Mouse (Mus musculus): ENCODE data around the gene Adgra1. TPM values are rescaled to one million over a fixed set of nuclear protein-coding genes. Genes with fewer than 3 reads are reported as not detected.

Gene Adgra1
- polyA plus RNA-seq, 1 experiment from 2014 or later = 1.0 TPM

GRCm38 (mm10) chr7:139910204-139910835, 76.3 kb downstream of the Adgra1 start:
- Histone ChIP-seq H3K9ac (ENCODE audit: low read depth, low read length) (no peak overlapping the region), H3K4me2 (ENCODE audit: low read depth, low read length) (no peak overlapping the region), H3K27ac (ENCODE audit: low read length) (no peak overlapping the region), H3K4me3 (ENCODE audit: low read length) (no peak overlapping the region), H3K36me3 (ENCODE audit: control insufficient read depth, insufficient read depth, low read length) (no peaks in the 10 kb centered on the region), H3K9me3 (ENCODE audit: control insufficient read depth, low read length) (no peaks in the 10 kb centered on the region), H3K4me1 (ENCODE audit: control insufficient read depth, insufficient read depth, low read length) (peaks cover 15% of the 10 kb centered on the region; the same call in 1 of the 2 replicates), H3K27me3 (replicated peaks; ENCODE audit: control insufficient read depth, insufficient read depth, low read length) (peaks cover 10% of the 10 kb centered on the region; the same call in 1 of the 2 replicates)
- no peak for ATAC-seq
- 52% methylated on average over 11 of the region's 11 CpGs for WGBS

GRCm38 (mm10) chr7:139914141-139915047, 80.4 kb downstream of the Adgra1 start:
- Histone ChIP-seq H3K27ac (ENCODE audit: low read length) (no peak overlapping the region), H3K9ac (ENCODE audit: low read depth, low read length) (no peak overlapping the region), H3K9me3 (ENCODE audit: control insufficient read depth, low read length) (no peaks in the 10 kb centered on the region), H3K4me1 (ENCODE audit: control insufficient read depth, insufficient read depth, low read length) (peaks cover 11% of the 10 kb centered on the region; the same call in 1 of the 2 replicates), H3K36me3 (ENCODE audit: control insufficient read depth, insufficient read depth, low read length) (no peaks in the 10 kb centered on the region), H3K4me3 (ENCODE audit: low read length) (peak overlapping the region; percentile 46), H3K4me2 (ENCODE audit: low read depth, low read length) (peak overlapping the region; percentile 69), H3K27me3 (replicated peaks; ENCODE audit: control insufficient read depth, insufficient read depth, low read length) (peaks cover 10% of the 10 kb centered on the region; the same call in 1 of the 2 replicates)
- ATAC-seq = peak; percentile 87
- 13% methylated on average over 29 of the region's 29 CpGs for WGBS

- 8% methylated on average over 14 of the region's 14 CpGs for WGBS
- no peaks in the 10 kb centered on the region for H3K9me3 ChIP-seq (ENCODE audit: control insufficient read depth, low read length)
- H3K27ac ChIP-seq (ENCODE audit: low read length) = no peak overlapping the region
- no peak for ATAC-seq
- no peak overlapping the region; the same call in 1 of the 2 replicates for H3K4me2 ChIP-seq (ENCODE audit: low read depth, low read length)
- H3K9ac ChIP-seq (ENCODE audit: low read depth, low read length) = no peak overlapping the region
- peaks cover 9% of the 10 kb centered on the region; the same call in 1 of the 2 replicates for H3K4me1 ChIP-seq (ENCODE audit: control insufficient read depth, insufficient read depth, low read length)
- no peak overlapping the region for H3K4me3 ChIP-seq (ENCODE audit: low read length)
- no peaks in the 10 kb centered on the region for H3K36me3 ChIP-seq (ENCODE audit: control insufficient read depth, insufficient read depth, low read length)
- H3K27me3 ChIP-seq (replicated peaks; ENCODE audit: control insufficient read depth, insufficient read depth, low read length) = peaks cover 10% of the 10 kb centered on the region; the same call in 1 of the 2 replicates
Measured at GRCm38 (mm10) chr7:139915646-139916257, 81.8 kb downstream of the Adgra1 start.

- no peak overlapping the region for H3K4me3 ChIP-seq (ENCODE audit: low read length)
- 0% methylated on average over 1 of the region's 1 CpGs for WGBS
- peaks cover 9% of the 10 kb centered on the region; the same call in 1 of the 2 replicates for H3K4me1 ChIP-seq (ENCODE audit: control insufficient read depth, insufficient read depth, low read length)
- no peak overlapping the region for H3K9ac ChIP-seq (ENCODE audit: low read depth, low read length)
- no peak for ATAC-seq
- H3K27me3 ChIP-seq (replicated peaks; ENCODE audit: control insufficient read depth, insufficient read depth, low read length) = peaks cover 10% of the 10 kb centered on the region; the same call in 1 of the 2 replicates
- H3K9me3 ChIP-seq (ENCODE audit: control insufficient read depth, low read length) = no peaks in the 10 kb centered on the region
- no peaks in the 10 kb centered on the region for H3K36me3 ChIP-seq (ENCODE audit: control insufficient read depth, insufficient read depth, low read length)
- no peak overlapping the region for H3K27ac ChIP-seq (ENCODE audit: low read length)
- H3K4me2 ChIP-seq (ENCODE audit: low read depth, low read length) = no peak overlapping the region
Measured at GRCm38 (mm10) chr7:139916345-139916744, 82.4 kb downstream of the Adgra1 start.

- Histone ChIP-seq H3K36me3 (ENCODE audit: control insufficient read depth, insufficient read depth, low read length) (no peaks in the 10 kb centered on the region), H3K4me3 (ENCODE audit: low read length) (no peak overlapping the region), H3K4me1 (ENCODE audit: control insufficient read depth, insufficient read depth, low read length) (peaks cover 9% of the 10 kb centered on the region; the same call in 1 of the 2 replicates), H3K4me2 (ENCODE audit: low read depth, low read length) (no peak overlapping the region), H3K27ac (ENCODE audit: low read length) (no peak overlapping the region), H3K9ac (ENCODE audit: low read depth, low read length) (no peak overlapping the region), H3K9me3 (ENCODE audit: control insufficient read depth, low read length) (no peaks in the 10 kb centered on the region), H3K27me3 (replicated peaks; ENCODE audit: control insufficient read depth, insufficient read depth, low read length) (peaks cover 9% of the 10 kb centered on the region; the same call in 1 of the 2 replicates)
- no peak for ATAC-seq
- WGBS = 75% methylated on average over 4 of the region's 4 CpGs
Measured at GRCm38 (mm10) chr7:139918262-139918661, 84.3 kb downstream of the Adgra1 start.

Other genes starting within 250 kb of the Adgra1 start
- gene Cfap46, start 150.4 kb upstream of the Adgra1 start, polyA plus RNA-seq (2015; fragmentation: Nextera tagmentation; extraction: Ambion mirVana) = 0.13 and 0.23 TPM in 2 replicates
- 0.09 and 0.13 TPM in 2 replicates for gene Kndc1, start 60.5 kb downstream of the Adgra1 start, polyA plus RNA-seq (2015; fragmentation: Nextera tagmentation; extraction: Ambion mirVana)
- gene Utf1, start 109.6 kb downstream of the Adgra1 start, polyA plus RNA-seq (2015; fragmentation: Nextera tagmentation; extraction: Ambion mirVana) = not detected in 2 replicates
- 0.13 TPM in 1 of 2 replicates, not detected in the other for gene 6430531B16Rik, start 144.6 kb downstream of the Adgra1 start, polyA plus RNA-seq (2015; fragmentation: Nextera tagmentation; extraction: Ambion mirVana)
- 1.0 and 1.2 TPM in 2 replicates for gene Adam8, start 158.4 kb downstream of the Adgra1 start, polyA plus RNA-seq (2015; fragmentation: Nextera tagmentation; extraction: Ambion mirVana)
- gene Zfp511, start 202.2 kb downstream of the Adgra1 start, polyA plus RNA-seq (2015; fragmentation: Nextera tagmentation; extraction: Ambion mirVana) = 31.7 and 32.8 TPM in 2 replicates
- 34.3 and 35.3 TPM in 2 replicates for gene Tubgcp2, start 202.5 kb downstream of the Adgra1 start, polyA plus RNA-seq (2015; fragmentation: Nextera tagmentation; extraction: Ambion mirVana)
- gene Msx3, start 214.9 kb downstream of the Adgra1 start, polyA plus RNA-seq (2015; fragmentation: Nextera tagmentation; extraction: Ambion mirVana) = not detected in 2 replicates
- 3.0 and 3.1 TPM in 2 replicates for gene Caly, start 248.4 kb downstream of the Adgra1 start, polyA plus RNA-seq (2015; fragmentation: Nextera tagmentation; extraction: Ambion mirVana)